Mouse (Mus musculus) embryonic stem cell, embryonic (primary cell): Measurements from ENCODE around the gene Fhod1.

Experiments
- CTCF ChIA-PET, 4 experiments: fragments of 300-600 bp in 2 of 4; fragments of 350-600 bp in 2 of 4; sonication (Branson Sonifier 250); formaldehyde crosslinking; loops; one replicate each; lab custom pipeline; 2022; ENCODE audit warnings: inconsistent platforms in 2 of 4; lab: Charles Lee
- POLR2A ChIA-PET, 4 experiments: fragments of 300-600 bp in 2 of 4; fragments of 350-600 bp in 2 of 4; sonication (Branson Sonifier 250); formaldehyde crosslinking; loops; one replicate each; lab custom pipeline; 2022; ENCODE audit warnings: antibody characterized with exemption in 4 of 4, inconsistent platforms in 1 of 4; lab: Charles Lee

Gene Fhod1

GRCm38 (mm10) chr8:105339886-105340635 is 7.7 kb downstream of the Fhod1 start:
- CTCF ChIA-PET = interaction anchor here in 2 of 4 experiments (0.6 to 1.3 kb wide), 3 partner anchors 8 to 108 kb away, joined by 3 to 7 read pairs (median 4); partner anchors contain the start of gene Fhod1 (in 1 of the 2)
- POLR2A ChIA-PET = interaction anchor here in 3 of 4 experiments (0.6 to 4.1 kb wide), 7 partner anchors 8 to 349 kb away, joined by 3 to 32 read pairs (median 3); partner anchors contain the start of genes Fhod1 (in 2 of the 3), E2f4 (in 1 of the 3) and Slc9a5 (in 1 of the 3)

GRCm38 (mm10) chr8:105338992-105339391 is 8.8 kb downstream of the Fhod1 start:
- POLR2A ChIA-PET = interaction anchor here (0.5 to 4.1 kb wide), 9 partner anchors 9 to 132 kb away, joined by 3 to 32 read pairs (median 4); partner anchors contain the start of genes Fhod1 (in 3 of the 4), Lrrc29 (in 2 of the 4), Tmem208 (in 2 of the 4) and E2f4 (in 1 of the 4)
- CTCF ChIA-PET = interaction anchor here in 1 of 4 experiments (1.0 to 1.3 kb wide), 2 partner anchors 9 to 31 kb away, joined by 3 to 4 read pairs; partner anchors contain the start of gene Fhod1

DNA sequence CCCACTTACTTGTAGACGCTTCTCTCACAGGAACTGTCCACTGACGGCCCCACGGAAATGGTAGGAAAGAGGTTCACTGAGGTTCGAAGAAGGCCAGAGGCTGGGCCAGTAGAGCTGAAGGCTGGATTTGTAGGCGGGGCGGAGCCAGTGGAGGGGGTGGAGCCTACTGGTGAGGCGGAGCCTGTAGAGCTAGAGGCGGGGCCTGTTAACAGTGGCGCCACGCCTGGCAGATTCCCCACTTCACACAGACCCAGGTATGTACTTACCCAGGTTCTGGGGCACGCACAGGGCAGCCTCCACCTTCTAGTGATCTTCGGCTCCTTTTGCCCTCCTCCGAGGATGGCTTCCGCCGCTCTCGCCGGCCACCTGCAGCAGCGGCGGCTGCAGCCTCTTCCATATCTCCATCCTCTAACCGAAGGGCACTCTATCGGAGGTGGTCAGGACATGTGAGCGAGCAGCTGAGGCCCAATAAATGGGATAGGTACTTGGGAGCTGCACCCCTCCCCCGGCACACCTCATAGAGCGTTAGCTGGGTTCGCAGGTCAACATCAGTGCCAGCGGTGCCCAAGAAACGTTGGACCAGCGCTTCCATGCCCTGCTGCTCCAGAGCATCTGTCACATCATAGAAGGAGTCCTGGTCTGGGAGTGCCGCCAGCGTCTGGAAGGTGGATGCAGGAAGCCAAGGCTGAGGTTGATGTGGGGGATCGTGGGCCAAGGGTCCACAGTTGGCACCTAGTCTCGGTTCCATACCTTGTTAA is 11.2 kb downstream of the Fhod1 start:
- ChIA-PET POLR2A (interaction anchor here in 3 of 4 experiments (0.6 to 4.1 kb wide), 27 partner anchors 9 to 256 kb away, joined by 3 to 32 read pairs (median 4); partner anchors contain the start of genes Fhod1 (in 3 of the 3), Slc9a5 (in 3 of the 3), Lrrc29 (in 2 of the 3) and Tmem208 (in 2 of the 3)), CTCF (interaction anchor here in 3 of 4 experiments (0.5 to 2.1 kb wide), 13 partner anchors 10 to 1712 kb away, joined by 3 to 14 read pairs (median 4); partner anchors contain the start of genes Fhod1 (in 1 of the 3), Pdf (in 1 of the 3), Slc9a5 (in 1 of the 3) and Tppp3 (in 1 of the 3))

- POLR2A ChIA-PET = interaction anchor here in 2 of 4 experiments (0.5 to 1.6 kb wide), 4 partner anchors 10 to 28 kb away, joined by 3 to 5 read pairs (median 3); no protein-coding TSS in a partner anchor
- CTCF ChIA-PET = no interaction called here
Measured at GRCm38 (mm10) chr8:105332523-105332922, 15.2 kb downstream of the Fhod1 start.

DNA sequence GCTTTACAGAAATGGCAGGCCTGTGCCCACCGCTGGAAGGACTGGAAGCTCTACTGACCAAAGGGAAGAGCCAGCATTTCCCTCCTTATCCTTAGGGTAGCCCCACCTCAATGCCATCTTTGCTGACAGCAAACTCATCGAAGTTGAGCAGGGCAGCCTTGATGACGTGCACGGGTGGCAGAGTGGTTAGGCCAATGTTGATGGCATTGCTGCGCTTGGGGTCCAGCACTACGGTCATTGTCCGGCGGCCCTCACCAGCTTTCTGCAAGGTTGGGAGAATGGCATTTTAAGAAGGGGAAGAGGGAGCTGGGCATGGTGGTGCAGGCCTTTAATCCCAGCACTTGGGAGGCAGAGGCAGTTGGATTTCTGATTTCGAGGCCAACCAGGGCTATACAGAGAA is 15.8 kb downstream of the Fhod1 start:
- POLR2A ChIA-PET = interaction anchor here in 2 of 4 experiments (0.5 to 2.1 kb wide), 5 partner anchors 8 to 27 kb away, joined by 3 to 5 read pairs (median 3); partner anchors contain the start of genes Fhod1 (in 1 of the 2) and Slc9a5 (in 1 of the 2)
- CTCF ChIA-PET = no interaction called here

DNA sequence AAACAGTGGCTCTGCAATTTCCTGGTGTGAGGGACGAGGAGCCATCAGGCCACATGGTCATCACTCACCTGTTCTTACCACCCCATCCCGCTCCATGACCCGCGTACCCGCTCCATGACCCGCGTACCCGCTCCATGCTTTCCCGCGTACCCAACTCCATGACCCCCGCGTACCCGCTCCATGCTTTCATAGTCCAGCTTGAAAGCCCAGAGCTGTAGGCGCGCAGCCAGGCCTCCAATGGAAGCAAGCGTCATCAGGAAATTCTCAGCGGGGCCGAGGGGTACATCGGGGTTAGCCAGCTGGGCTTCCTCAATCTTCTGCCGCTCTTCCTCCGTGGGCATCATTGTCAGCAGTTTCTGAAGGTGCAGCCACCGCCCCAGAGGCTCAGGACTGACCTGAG is 16.3 kb downstream of the Fhod1 start:
- POLR2A ChIA-PET = interaction anchor here in 2 of 4 experiments (0.6 to 2.1 kb wide), 7 partner anchors 9 to 27 kb away, joined by 3 to 5 read pairs (median 3); partner anchors contain the start of genes Fhod1 (in 2 of the 2) and Slc9a5 (in 1 of the 2)
- CTCF ChIA-PET = no interaction called here

DNA sequence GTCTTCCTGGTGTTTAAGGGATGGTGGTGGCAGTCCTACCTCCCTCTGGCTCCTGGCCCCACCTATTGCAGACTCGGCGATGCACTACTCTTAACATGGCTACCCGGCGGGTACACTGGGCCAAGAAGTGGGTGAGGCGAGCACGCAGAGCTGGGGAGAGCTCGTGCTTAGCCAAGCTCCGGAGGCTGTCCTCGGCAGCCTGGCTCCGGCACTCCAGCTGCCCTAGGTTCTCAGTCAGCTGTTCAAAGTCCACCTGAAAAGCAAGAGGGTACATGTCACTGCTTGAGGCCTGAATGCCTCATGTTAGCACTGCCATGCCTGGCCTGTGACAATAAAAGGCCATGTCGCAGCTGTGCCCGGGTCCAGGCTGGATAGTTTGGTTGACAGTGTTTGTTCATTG is 17.4 kb downstream of the Fhod1 start:
- POLR2A ChIA-PET = interaction anchor here in 2 of 4 experiments (0.7 to 2.1 kb wide), 8 partner anchors 8 to 53 kb away, joined by 3 to 5 read pairs (median 4); partner anchors contain the start of genes Fhod1 (in 2 of the 2) and Slc9a5 (in 1 of the 2)
- CTCF ChIA-PET = no interaction called here

- ChIA-PET POLR2A (interaction anchor here in 3 of 4 experiments (0.7 to 3.9 kb wide), 16 partner anchors 9 to 57 kb away, joined by 3 to 28 read pairs (median 4); partner anchors contain the start of genes E2f4 (in 2 of the 3), Fhod1 (in 2 of the 3), Slc9a5 (in 2 of the 3) and Elmo3 (in 1 of the 3)), CTCF (interaction anchor here in 3 of 4 experiments (0.5 to 2.3 kb wide), 9 partner anchors 9 to 1088 kb away, joined by 3 to 5 read pairs (median 3); partner anchors contain the start of genes Fhod1 (in 1 of the 3) and Zfp90 (in 1 of the 3))
Measured at GRCm38 (mm10) chr8:105326968-105327367, 20.8 kb downstream of the Fhod1 start.

- POLR2A ChIA-PET = interaction anchor here in 3 of 4 experiments (0.5 to 3.9 kb wide), 16 partner anchors 9 to 190 kb away, joined by 3 to 28 read pairs (median 5); partner anchors contain the start of genes E2f4 (in 2 of the 3), Fhod1 (in 2 of the 3), Slc9a5 (in 2 of the 3) and Elmo3 (in 1 of the 3)
- CTCF ChIA-PET = interaction anchor here in 3 of 4 experiments (0.6 to 2.3 kb wide), 5 partner anchors 10 to 1089 kb away, joined by 3 to 5 read pairs (median 3); partner anchors contain the start of genes Fhod1 (in 1 of the 3) and Zfp90 (in 1 of the 3)
Measured at GRCm38 (mm10) chr8:105326141-105326672, 21.5 kb downstream of the Fhod1 start, which contains the start of the genes Lrrc29 and Tmem208. Lrrc29 (minus strand) TSS chr8:105326278. Tmem208 (plus strand) TSS chr8:105326354.

GRCm38 (mm10) chr8:105325641-105326093 is 22.1 kb downstream of the Fhod1 start:
- ChIA-PET CTCF (interaction anchor here in 1 of 4 experiments (0.6 kb wide), 1 partner anchor 11 kb away, joined by 3 read pairs; no protein-coding TSS in a partner anchor), POLR2A (interaction anchor here in 3 of 4 experiments (1.0 to 3.9 kb wide), 9 partner anchors 8 to 122 kb away, joined by 3 to 28 read pairs (median 6); partner anchors contain the start of genes E2f4 (in 2 of the 3), Fhod1 (in 1 of the 3) and Slc9a5 (in 1 of the 3))

- ChIA-PET CTCF (interaction anchor here in 1 of 4 experiments (0.6 kb wide), 2 partner anchors 22 to 35 kb away, joined by 3 to 6 read pairs; no protein-coding TSS in a partner anchor), POLR2A (interaction anchor here in 2 of 4 experiments (0.6 to 1.3 kb wide), 3 partner anchors 11 to 18 kb away, joined by 3 to 6 read pairs (median 3); partner anchors contain the start of gene Elmo3 (in 1 of the 2))
Measured at GRCm38 (mm10) chr8:105323183-105323582, 24.6 kb downstream of the Fhod1 start.

DNA sequence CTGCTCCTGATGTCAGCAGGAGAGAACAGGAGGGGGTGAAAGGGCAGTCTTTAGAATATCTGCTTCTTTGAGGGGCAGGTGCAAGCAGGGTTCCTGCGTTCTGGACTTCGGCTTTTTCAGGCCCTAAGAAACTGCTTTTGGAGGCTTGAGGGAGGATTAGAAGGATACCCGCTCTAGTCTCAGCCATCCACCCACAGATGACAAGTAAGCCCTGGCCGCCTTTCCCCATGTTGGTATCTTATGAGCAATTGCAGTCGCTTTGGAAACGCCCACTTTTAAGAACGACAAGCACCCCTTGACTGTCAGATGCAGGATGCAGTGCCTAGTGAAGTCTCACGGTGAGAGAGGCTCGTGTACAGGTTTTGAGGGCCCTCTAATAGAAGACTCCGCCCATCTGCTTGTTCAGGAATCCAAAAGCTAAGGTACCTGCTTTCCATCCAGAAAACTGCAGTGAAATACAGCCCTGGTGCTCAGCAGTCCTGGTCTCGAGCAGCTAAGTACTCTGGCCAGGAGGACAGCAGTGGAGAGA is 29.0 kb downstream of the Fhod1 start:
- CTCF ChIA-PET = no interaction called here

GRCm38 (mm10) chr8:105317941-105318340 is 29.8 kb downstream of the Fhod1 start:
- ChIA-PET CTCF (no interaction called here), POLR2A (interaction anchor here in 2 of 4 experiments (0.6 to 2.2 kb wide), 8 partner anchors 9 to 148 kb away, joined by 3 to 6 read pairs (median 4); partner anchors contain the start of genes E2f4 (in 1 of the 2), Lrrc29 (in 1 of the 2) and Tmem208 (in 1 of the 2))

More for the DNA sequence above, 29.0 kb downstream of the Fhod1 start:
- POLR2A ChIA-PET = interaction anchor here in 2 of 4 experiments (1.0 to 1.9 kb wide), 3 partner anchors 11 to 21 kb away, joined by 3 to 5 read pairs (median 3); partner anchors contain the start of gene E2f4 (in 1 of the 2)

DNA sequence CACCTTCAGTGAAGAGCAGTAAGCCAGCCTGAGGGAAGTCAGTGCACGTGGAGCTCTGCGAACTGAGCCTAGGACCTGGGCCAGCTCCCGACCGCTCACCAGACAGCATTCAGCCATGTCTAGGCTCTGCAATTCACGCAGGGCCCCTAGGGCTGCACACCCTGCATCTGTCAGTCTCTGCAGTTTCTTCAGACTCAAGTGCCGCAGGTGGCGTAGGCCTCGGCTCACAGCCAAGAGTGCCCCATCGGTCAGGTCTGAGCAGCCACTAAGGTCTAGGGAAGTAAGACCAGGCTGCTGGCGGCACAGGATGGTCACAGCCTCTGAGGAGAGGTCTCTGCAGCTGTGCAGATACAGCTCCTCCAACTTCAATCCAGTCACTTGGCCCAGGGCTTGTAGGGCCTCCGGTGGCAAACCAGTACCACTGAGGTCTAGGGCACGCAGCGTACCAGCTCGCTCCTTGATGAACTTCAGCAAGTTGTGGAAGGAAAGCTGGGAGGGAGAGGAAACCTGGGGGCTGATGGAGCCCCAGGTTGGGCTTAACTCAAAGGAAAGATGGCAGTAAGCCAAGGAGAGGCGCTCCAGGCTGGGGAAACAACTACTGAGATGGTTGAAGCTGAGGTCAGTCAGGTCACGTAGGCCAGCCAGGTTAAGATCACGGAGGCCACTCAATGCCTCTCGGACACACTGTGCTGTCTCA is 32.5 kb downstream of the Fhod1 start:
- POLR2A ChIA-PET = interaction anchor here in 3 of 4 experiments (0.7 to 2.8 kb wide), 11 partner anchors 9 to 24 kb away, joined by 3 to 7 read pairs (median 4); partner anchors contain the start of gene E2f4 (in 1 of the 3)
- CTCF ChIA-PET = interaction anchor here in 1 of 4 experiments (0.6 kb wide), 1 partner anchor 24 kb away, joined by 3 read pairs; no protein-coding TSS in a partner anchor
